Mouse (Mus musculus) bone marrow, adult 2 months (tissue): Measurements from ENCODE around the gene Rrbp1. TPM values are rescaled to one million over a fixed set of nuclear protein-coding genes. Genes with fewer than 3 reads are reported as not detected.

Experiments
- H3K27ac ChIP-seq: fragments of 200-500 bp; 2 replicates; pipeline ENCODE4 v1.5.1; 2012; ENCODE audit warnings: low read depth, mild to moderate bottlenecking, control low read depth, inconsistent platforms, low read length; ENCODE audit not compliant: control insufficient read depth, poor library complexity, insufficient read depth
- H3K4me1 ChIP-seq: fragments of 200-500 bp; 2 replicates; pipeline ENCODE4 v1.6.1; 2011; ENCODE audit warnings: low read length; ENCODE audit not compliant: control insufficient read depth, insufficient read depth
- H3K4me3 ChIP-seq: fragments of 200-500 bp; replicated peaks from 2 replicates; pipeline ENCODE3; 2011; ENCODE audit warnings: mild to moderate bottlenecking, low read depth, low read length, control low read depth; ENCODE audit not compliant: control insufficient read depth
- CTCF ChIP-seq: fragments of 200-500 bp; IDR thresholded peaks from 2 replicates; pipeline ENCODE4 v1.5.1; 2011; ENCODE audit warnings: low read length, control low read depth; ENCODE audit not compliant: control insufficient read depth, insufficient read depth
- POLR2A ChIP-seq: fragments of 200-500 bp; IDR thresholded peaks from 2 replicates; pipeline ENCODE4 v1.6.1; 2011; ENCODE audit warnings: low read depth, mild to moderate bottlenecking, control low read depth, low read length, borderline replicate concordance; ENCODE audit not compliant: control insufficient read depth
- WGBS: fragments of 180-500 bp; shearing (Covaris S2); methylation state at CpG from one replicate; pipeline ENCODE4 v1.1.7; 2018; 5-methylcytosine and 5-hydroxymethylcytosine counted together
- polyA plus RNA-seq: library from polyadenylated mRNA; stranded (reverse); fragments of >200 nt; gene quantifications from 2 replicates; pipeline ENCODE4 v1.2.4, GENCODE M21; 2011; ENCODE audit warnings: low replicate concordance; ENCODE audit not compliant: missing spikeins, insufficient read depth, insufficient read length

The Rrbp1 gene
- polyA plus RNA-seq, 1 experiment: 155 TPM

- H3K4me1 ChIP-seq: no peaks in the 10 kb centered on the region; the same call in 1 of the 2 replicates
- TF ChIP-seq CTCF: no peak
- TF ChIP-seq POLR2A: no peak
- 87% methylated on average over 2 of the region's 2 CpGs for WGBS
- H3K4me3 ChIP-seq: no peak within 1 kb of the TSS
- H3K27ac ChIP-seq: no peak within 1 kb of the TSS
Measured at GRCm38 (mm10) chr2:144032664-144033063, 21.6 kb upstream of the Rrbp1 start, which contains the start of gene Banf2. Gene Banf2, plus strand, starts transcription at chr2:144033059.

GRCm38 (mm10) chr2:144030791-144031190 lies 19.7 kb upstream of the Rrbp1 start:
- Histone ChIP-seq H3K4me1 (no peaks in the 10 kb centered on the region; the same call in 1 of the 2 replicates), H3K27ac (no peak overlapping the region), H3K4me3 (no peak overlapping the region)
- 84% methylated on average over 7 of the region's 7 CpGs for WGBS
- TF ChIP-seq POLR2A (no peak), CTCF (no peak)

GRCm38 (mm10) chr2:144026456-144026855 lies 15.4 kb upstream of the Rrbp1 start:
- 54% methylated on average over 4 of the region's 4 CpGs for WGBS
- no peak overlapping the region for H3K27ac ChIP-seq
- no peaks in the 10 kb centered on the region for H3K4me1 ChIP-seq
- TF ChIP-seq POLR2A (no peak), CTCF (no peak)
- H3K4me3 ChIP-seq: no peak overlapping the region

- H3K4me1 ChIP-seq: no peaks in the 10 kb centered on the region
- no peak overlapping the region for H3K4me3 ChIP-seq
- no peak overlapping the region for H3K27ac ChIP-seq
- 72% methylated on average over 9 of the region's 9 CpGs for WGBS
- TF ChIP-seq POLR2A (no peak), CTCF (no peak)
Measured at GRCm38 (mm10) chr2:144025361-144025760, 14.3 kb upstream of the Rrbp1 start.

- 80% methylated on average over 3 of the region's 3 CpGs for WGBS
- Histone ChIP-seq H3K27ac (no peak overlapping the region), H3K4me3 (no peak overlapping the region), H3K4me1 (no peaks in the 10 kb centered on the region)
- no peak for TF ChIP-seq CTCF
- TF ChIP-seq POLR2A: no peak
Measured at GRCm38 (mm10) chr2:144022441-144022840, 11.4 kb upstream of the Rrbp1 start.

- no peak overlapping the region for H3K4me3 ChIP-seq
- 55% methylated on average over 2 of the region's 2 CpGs for WGBS
- TF ChIP-seq CTCF: no peak
- TF ChIP-seq POLR2A: no peak
- H3K4me1 ChIP-seq: no peaks in the 10 kb centered on the region
- H3K27ac ChIP-seq: no peak overlapping the region
Measured at GRCm38 (mm10) chr2:144019971-144020370, 8.9 kb upstream of the Rrbp1 start.

GRCm38 (mm10) chr2:144015861-144016260 lies 4.8 kb upstream of the Rrbp1 start:
- TF ChIP-seq POLR2A (no peak), CTCF (no peak)
- 83% methylated on average over 9 of the region's 9 CpGs for WGBS
- Histone ChIP-seq H3K27ac (no peak overlapping the region), H3K4me3 (no peak overlapping the region), H3K4me1 (no peaks in the 10 kb centered on the region)

GRCm38 (mm10) chr2:144014481-144014880 lies 3.4 kb upstream of the Rrbp1 start:
- WGBS: 77% methylated on average over 5 of the region's 5 CpGs
- H3K27ac ChIP-seq: no peak overlapping the region
- TF ChIP-seq POLR2A (no peak), CTCF (no peak)
- peaks cover 2% of the 10 kb centered on the region for H3K4me1 ChIP-seq
- no peak overlapping the region for H3K4me3 ChIP-seq

- Histone ChIP-seq H3K4me3 (no peak overlapping the region), H3K27ac (no peak overlapping the region), H3K4me1 (peaks cover 2% of the 10 kb centered on the region)
- no peak for TF ChIP-seq CTCF
- no peak for TF ChIP-seq POLR2A
- WGBS: 80% methylated on average over 11 of the region's 11 CpGs
Measured at GRCm38 (mm10) chr2:144014051-144014450, 3.0 kb upstream of the Rrbp1 start.
